Mouse (Mus musculus) stomach, embryonic 14.5 days (tissue): ENCODE results near the gene Mrtfb. TPM values are rescaled to one million over a fixed set of nuclear protein-coding genes. Genes with fewer than 3 reads are reported as not detected.

Source experiments
- ATAC-seq: fragments of 200-750 bp; cut with Nextera tagmentation; 2 replicates; pipeline ENCODE4 v1.8.0; 2017; ENCODE audit warnings: low read depth, moderate TSS enrichment; ENCODE audit not compliant: insufficient number of reproducible peaks, insufficient read depth, low FRiP score
- H3K27ac ChIP-seq: fragments of 300-500 bp; sonication (generic); 2 replicates; pipeline ENCODE4 v1.5.1; 2014; ENCODE audit warnings: mild to moderate bottlenecking, low read length, moderate library complexity, mixed read lengths
- H3K27me3 ChIP-seq: fragments of 300-500 bp; sonication (generic); 2 replicates; pipeline ENCODE4 v1.6.1; 2014; ENCODE audit warnings: low read length, control low read depth, mixed read lengths; ENCODE audit not compliant: control insufficient read depth, insufficient read depth
- H3K36me3 ChIP-seq: fragments of 300-500 bp; sonication (generic); 2 replicates; pipeline ENCODE4 v1.6.1; 2014; ENCODE audit warnings: mild to moderate bottlenecking, control low read depth, low read length, moderate library complexity, mixed read lengths; ENCODE audit not compliant: control insufficient read depth, insufficient read depth
- H3K4me1 ChIP-seq: fragments of 300-500 bp; sonication (generic); 2 replicates; pipeline ENCODE4 v1.6.1; 2014; ENCODE audit warnings: low read length, control low read depth, mixed read lengths; ENCODE audit not compliant: control insufficient read depth, insufficient read depth
- H3K4me2 ChIP-seq: fragments of 300-500 bp; sonication (generic); replicated peaks from 2 replicates; pipeline ENCODE4 v1.6.1; 2014; ENCODE audit warnings: low read depth, low read length, control low read depth
- H3K4me3 ChIP-seq: fragments of 300-500 bp; sonication (generic); 2 replicates; pipeline ENCODE4 v1.5.1; 2014; ENCODE audit warnings: low read depth, low read length, control low read depth
- H3K9ac ChIP-seq: fragments of 300-500 bp; sonication (generic); replicated peaks from 2 replicates; pipeline ENCODE4 v1.6.1; 2014; ENCODE audit warnings: low read depth, mild to moderate bottlenecking, control low read depth, low read length, moderate library complexity, mixed read lengths
- H3K9me3 ChIP-seq: fragments of 300-500 bp; sonication (generic); 2 replicates; pipeline ENCODE4 v1.6.1; 2016; ENCODE audit warnings: low read depth, low read length, control low read depth; ENCODE audit not compliant: control insufficient read depth
- WGBS: fragments of 180-500 bp; shearing (Covaris S2); extraction: QIAGEN DNeasy Blood & Tissue Kit; methylation state at CpG from one replicate; pipeline ENCODE4 v1.1.7; 2014; 5-methylcytosine and 5-hydroxymethylcytosine counted together
- polyA plus RNA-seq: library from polyadenylated mRNA; unstranded; fragments of >200 nt; fragmentation: Nextera tagmentation; extraction: Ambion mirVana; gene quantifications from 2 replicates; pipeline ENCODE4 v1.2.1, GENCODE M21; 2014

Gene Mrtfb
- polyA plus RNA-seq, 1 experiment from 2014 or later, result 33.3 TPM

GRCm38 (mm10) chr16:13416465-13416864 lies 160.2 kb downstream of the Mrtfb start:
- 72% methylated on average over 10 of the region's 10 CpGs for WGBS
- Histone ChIP-seq H3K27me3 (no peaks in the 10 kb centered on the region), H3K9me3 (no peaks in the 10 kb centered on the region), H3K4me1 (no peaks in the 10 kb centered on the region), H3K27ac (no peak overlapping the region), H3K4me3 (no peak overlapping the region), H3K9ac (no peak overlapping the region), H3K36me3 (peaks cover 10% of the 10 kb centered on the region), H3K4me2 (no peak overlapping the region)
- no peak for ATAC-seq

- no peaks in the 10 kb centered on the region for H3K4me1 ChIP-seq
- no peak overlapping the region for H3K4me3 ChIP-seq
- no peaks in the 10 kb centered on the region; the same call in 1 of the 2 replicates for H3K36me3 ChIP-seq
- no peaks in the 10 kb centered on the region for H3K27me3 ChIP-seq
- H3K27ac ChIP-seq, result no peak overlapping the region
- H3K9me3 ChIP-seq, result no peaks in the 10 kb centered on the region
- H3K9ac ChIP-seq, result no peak overlapping the region
- H3K4me2 ChIP-seq, result no peak overlapping the region
- ATAC-seq, result no peak
- WGBS, result 67% methylated on average over 5 of the region's 5 CpGs
Observed at GRCm38 (mm10) chr16:13417904-13418303, 161.6 kb downstream of the Mrtfb start.

- Histone ChIP-seq H3K27me3 (no peaks in the 10 kb centered on the region), H3K36me3 (no peaks in the 10 kb centered on the region), H3K4me2 (no peak overlapping the region), H3K4me1 (no peaks in the 10 kb centered on the region), H3K9me3 (no peaks in the 10 kb centered on the region), H3K27ac (no peak overlapping the region), H3K9ac (no peak overlapping the region), H3K4me3 (no peak overlapping the region)
- WGBS, result 63% methylated on average over 2 of the region's 2 CpGs
- ATAC-seq, result no peak
Observed at GRCm38 (mm10) chr16:13419752-13420151, 163.5 kb downstream of the Mrtfb start.

- no peak overlapping the region for H3K9ac ChIP-seq
- WGBS, result 90% methylated on average over 3 of the region's 3 CpGs
- ATAC-seq, result no peak
Observed at GRCm38 (mm10) chr16:13422522-13422921, 166.2 kb downstream of the Mrtfb start.

GRCm38 (mm10) chr16:13423587-13424355 lies 167.5 kb downstream of the Mrtfb start:
- Histone ChIP-seq H3K9ac (no peak overlapping the region), H3K9me3 (no peaks in the 10 kb centered on the region), H3K4me3 (no peak overlapping the region), H3K4me2 (no peak overlapping the region), H3K4me1 (no peaks in the 10 kb centered on the region), H3K36me3 (no peaks in the 10 kb centered on the region), H3K27ac (no peak overlapping the region), H3K27me3 (no peaks in the 10 kb centered on the region)
- 82% methylated on average over 8 of the region's 8 CpGs for WGBS
- ATAC-seq, result no peak

More at GRCm38 (mm10) chr16:13422522-13422921, 166.2 kb downstream of the Mrtfb start:
- Histone ChIP-seq H3K9me3 (no peaks in the 10 kb centered on the region), H3K4me3 (no peak overlapping the region), H3K4me2 (no peak overlapping the region), H3K36me3 (no peaks in the 10 kb centered on the region), H3K4me1 (no peaks in the 10 kb centered on the region), H3K27ac (no peak overlapping the region), H3K27me3 (no peaks in the 10 kb centered on the region)

GRCm38 (mm10) chr16:13425804-13426203 lies 169.5 kb downstream of the Mrtfb start:
- 67% methylated on average over 6 of the region's 6 CpGs for WGBS

GRCm38 (mm10) chr16:13426831-13427589 lies 170.7 kb downstream of the Mrtfb start:
- no peak overlapping the region for H3K4me3 ChIP-seq
- H3K27me3 ChIP-seq, result no peaks in the 10 kb centered on the region
- no peaks in the 10 kb centered on the region for H3K4me1 ChIP-seq
- WGBS, result 86% methylated on average over 10 of the region's 10 CpGs
- no peak overlapping the region for H3K9ac ChIP-seq
- no peaks in the 10 kb centered on the region for H3K9me3 ChIP-seq
- H3K4me2 ChIP-seq, result no peak overlapping the region
- ATAC-seq, result no peak
- no peaks in the 10 kb centered on the region for H3K36me3 ChIP-seq
- H3K27ac ChIP-seq, result no peak overlapping the region

More at GRCm38 (mm10) chr16:13425804-13426203, 169.5 kb downstream of the Mrtfb start:
- Histone ChIP-seq H3K36me3 (no peaks in the 10 kb centered on the region), H3K4me2 (no peak overlapping the region), H3K4me1 (no peaks in the 10 kb centered on the region), H3K27me3 (no peaks in the 10 kb centered on the region), H3K9ac (no peak overlapping the region), H3K27ac (no peak overlapping the region), H3K4me3 (no peak overlapping the region), H3K9me3 (no peaks in the 10 kb centered on the region)
- ATAC-seq, result no peak

GRCm38 (mm10) chr16:13428077-13428476 lies 171.8 kb downstream of the Mrtfb start:
- no peaks in the 10 kb centered on the region for H3K27me3 ChIP-seq
- H3K36me3 ChIP-seq, result no peaks in the 10 kb centered on the region
- no peak overlapping the region for H3K9ac ChIP-seq
- ATAC-seq, result no peak
- no peak overlapping the region for H3K4me2 ChIP-seq
- H3K4me3 ChIP-seq, result no peak overlapping the region
- WGBS, result 67% methylated on average over 5 of the region's 5 CpGs
- H3K4me1 ChIP-seq, result no peaks in the 10 kb centered on the region
- no peaks in the 10 kb centered on the region for H3K9me3 ChIP-seq
- no peak overlapping the region for H3K27ac ChIP-seq
